Mouse (Mus musculus) spleen, postnatal 4 days (tissue): ENCODE results near the gene Brca1.
"Not testable (repeated sequence)": the region's sequence is repeated elsewhere in the genome, so short reads cannot be mapped to it uniquely, and the experiment has no call there.

Experiments
- DNase-seq, 2 experiments: peaks; one replicate each; pipeline ENCODE4 v3.0.0; 2022; ENCODE audit warnings: low spot score in 2 of 2

Brca1 gene

DNA sequence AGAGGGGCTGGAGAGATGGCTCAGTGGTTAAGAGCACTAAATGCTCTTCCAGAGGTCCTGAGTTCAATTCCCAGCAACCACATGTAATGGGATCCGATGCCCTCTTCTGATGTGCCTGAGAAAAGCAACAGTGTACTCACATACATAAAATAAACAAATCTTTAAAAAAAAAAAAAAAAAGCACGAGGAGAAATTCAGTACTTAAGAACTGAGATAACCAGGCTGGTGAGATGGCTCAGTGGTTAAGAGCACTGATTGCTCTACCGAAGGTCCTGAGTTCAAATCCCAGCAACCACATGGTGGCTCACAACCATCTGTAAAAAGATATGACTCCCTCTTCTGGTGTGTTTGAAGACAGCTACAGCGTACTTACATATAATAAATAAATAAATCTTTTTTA lies 102.2 kb downstream of the Brca1 start:
- not testable (repeated sequence) for DNase-seq

DNA sequence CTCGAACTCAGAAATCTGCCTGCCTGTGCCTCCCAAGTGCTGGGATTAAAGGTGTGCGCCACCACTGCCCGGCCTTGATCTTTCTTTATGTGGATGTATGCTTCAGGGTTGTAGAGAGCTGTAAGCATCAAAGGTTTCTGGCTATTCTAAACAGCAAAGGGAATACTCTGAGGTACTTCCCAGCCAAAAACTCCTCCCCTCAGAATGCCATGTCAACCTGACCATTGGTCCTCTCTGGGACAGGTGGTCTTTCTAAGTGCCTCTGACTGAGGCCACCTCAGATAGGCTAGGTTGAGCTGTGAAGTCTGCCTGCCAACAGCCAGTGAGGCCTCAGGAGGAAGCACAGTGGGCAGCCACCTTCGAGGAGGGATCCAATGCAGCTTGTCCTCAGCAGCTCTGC lies 102.9 kb downstream of the Brca1 start:
- no peak for DNase-seq

- peak; percentile 78 to 85 for DNase-seq
Measured at GRCm38 (mm10) chr11:101448274-101448746, 103.4 kb downstream of the Brca1 start, which contains the start of gene Ifi35. Gene Ifi35 (plus strand): TSS chr11:101448407.

DNA sequence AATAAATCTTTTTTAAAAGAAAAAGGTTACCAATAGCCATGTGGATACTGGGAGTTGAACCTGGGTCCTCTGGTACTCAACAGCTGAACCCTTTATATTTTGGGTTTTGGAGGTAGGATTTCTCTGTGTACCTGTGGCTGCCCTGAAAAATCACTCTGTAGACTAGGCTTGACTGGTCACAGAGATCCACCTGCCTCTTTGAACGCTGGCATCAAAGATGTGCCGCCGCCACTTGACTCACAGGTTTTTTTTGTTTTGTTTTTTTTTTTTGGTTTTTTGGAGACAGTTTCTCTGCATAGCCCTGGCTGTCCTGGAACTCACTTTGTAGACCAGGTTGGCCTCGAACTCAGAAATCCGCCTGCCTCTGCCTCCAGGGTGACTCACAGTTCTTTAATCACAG lies 104.0 kb downstream of the Brca1 start:
- DNase-seq, result no peak

DNA sequence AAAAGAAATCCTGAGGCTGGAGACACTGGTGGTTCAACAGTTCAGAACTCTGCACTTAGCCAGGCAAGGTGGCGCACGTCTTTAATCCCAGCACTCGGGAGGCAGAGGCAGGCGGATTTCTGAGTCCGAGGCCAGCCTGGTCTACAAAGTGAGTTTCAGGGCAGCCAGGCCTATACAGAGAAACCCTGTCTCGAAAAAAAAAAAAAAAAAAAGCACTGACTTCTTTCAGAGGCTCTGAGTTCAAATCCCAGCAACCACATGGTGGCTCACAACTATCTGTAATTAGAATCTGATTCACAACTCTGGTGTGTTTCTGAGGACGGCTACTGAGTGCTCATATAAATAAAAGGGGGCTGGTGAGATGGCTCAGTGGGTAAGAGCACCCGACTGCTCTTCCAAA lies 104.9 kb downstream of the Brca1 start:
- not testable (repeated sequence) for DNase-seq

DNA sequence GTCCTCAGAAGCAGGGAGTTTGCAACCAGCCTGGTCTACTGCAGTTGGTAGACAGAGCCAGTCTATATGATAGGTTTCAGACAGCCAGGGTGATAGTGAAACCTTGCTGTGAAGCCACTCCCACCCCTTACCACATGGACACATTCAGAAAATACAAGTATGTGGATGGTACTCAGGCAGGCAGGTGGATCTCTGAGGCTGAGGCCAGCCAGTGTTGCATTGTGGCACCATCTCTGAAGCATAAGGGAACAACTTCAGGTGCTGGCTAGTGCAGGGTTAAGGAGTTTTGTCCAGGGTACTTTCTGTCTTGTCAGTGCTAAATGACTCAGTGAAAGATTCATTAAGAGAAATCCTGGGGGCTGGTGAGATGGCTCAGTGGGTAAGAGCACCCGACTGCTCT lies 105.4 kb downstream of the Brca1 start:
- DNase-seq, result no peak

- no peak for DNase-seq
Measured at GRCm38 (mm10) chr11:101442760-101443159, 109.0 kb downstream of the Brca1 start.

DNA sequence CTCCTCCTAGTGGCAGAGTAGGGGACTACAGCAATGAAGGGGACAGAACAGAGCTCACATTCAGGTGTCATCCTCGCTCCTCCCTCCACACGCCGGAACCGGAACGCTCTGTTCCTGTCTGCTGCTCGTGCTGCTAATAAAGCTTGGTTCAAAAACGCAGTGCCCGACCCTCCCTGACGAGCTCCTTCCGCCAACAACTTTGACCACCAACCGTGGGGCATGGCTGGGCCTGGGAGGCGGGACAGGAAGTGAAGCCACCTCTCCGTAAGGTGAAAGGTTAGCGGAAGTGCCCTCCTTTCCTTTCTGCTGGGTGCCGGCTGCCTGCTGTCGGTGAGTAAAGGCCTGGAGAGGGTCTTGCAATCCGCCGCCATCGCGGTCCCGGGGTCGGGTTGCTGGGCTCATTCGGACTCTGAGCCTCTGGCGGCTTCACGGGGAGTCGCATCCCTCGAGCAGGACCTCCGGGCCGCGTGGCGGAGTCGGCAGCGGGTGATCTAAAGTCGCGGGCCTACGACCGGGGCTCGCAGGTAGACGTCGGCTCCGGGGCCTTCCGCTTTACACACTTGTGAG lies 109.5 kb downstream of the Brca1 start, which contains the start of gene Rpl27:
Gene Rpl27, plus strand, starts transcription at position 172 of the 567 bp plus-strand sequence.
- DNase-seq, result peak; percentile 94 to 95

- DNase-seq, result not testable (repeated sequence)
Measured at GRCm38 (mm10) chr11:101441450-101442126, 110.2 kb downstream of the Brca1 start.
